Mouse (Mus musculus) hindbrain, embryonic 16.5 days (tissue): Measurements from ENCODE around the gene Adam17. TPM values are rescaled to one million over a fixed set of nuclear protein-coding genes. Genes with fewer than 3 reads are reported as not detected.

Experiments
- ATAC-seq: fragments of 200-750 bp; cut with Nextera tagmentation; 2 replicates; pipeline ENCODE4 v1.8.0; 2017; ENCODE audit warnings: moderate TSS enrichment, moderate library complexity
- H3K27ac ChIP-seq: fragments of 300-500 bp; sonication (generic); 2 replicates; pipeline ENCODE4 v1.5.1; 2014; ENCODE audit warnings: low read depth, mild to moderate bottlenecking, control low read depth, low read length, moderate library complexity
- H3K27me3 ChIP-seq: fragments of 300-500 bp; sonication (generic); replicated peaks from 2 replicates; pipeline ENCODE4 v1.6.1; 2014; ENCODE audit warnings: low read length; ENCODE audit not compliant: control insufficient read depth, insufficient read depth
- H3K36me3 ChIP-seq: fragments of 300-500 bp; sonication (generic); 2 replicates; pipeline ENCODE4 v1.6.1; 2014; ENCODE audit warnings: mild to moderate bottlenecking, low read length, moderate library complexity, mixed read lengths; ENCODE audit not compliant: control insufficient read depth, insufficient read depth
- H3K4me1 ChIP-seq: fragments of 300-500 bp; sonication (generic); 2 replicates; pipeline ENCODE4 v1.6.1; 2014; ENCODE audit warnings: low read depth, low read length; ENCODE audit not compliant: control insufficient read depth, insufficient read depth
- H3K4me2 ChIP-seq: fragments of 300-500 bp; sonication (generic); 2 replicates; pipeline ENCODE4 v1.6.1; 2014; ENCODE audit warnings: mild to moderate bottlenecking, low read length, control low read depth, moderate library complexity
- H3K4me3 ChIP-seq: fragments of 300-500 bp; sonication (generic); 2 replicates; pipeline ENCODE4 v1.5.1; 2014; ENCODE audit warnings: mild to moderate bottlenecking, low read length, control low read depth, moderate library complexity
- H3K9ac ChIP-seq: fragments of 300-500 bp; sonication (generic); 2 replicates; pipeline ENCODE4 v1.6.1; 2014; ENCODE audit warnings: low read depth, mild to moderate bottlenecking, control low read depth, low read length, moderate library complexity
- H3K9me3 ChIP-seq: fragments of 300-500 bp; sonication (generic); 2 replicates; pipeline ENCODE4 v1.6.1; 2014; ENCODE audit warnings: mild to moderate bottlenecking, low read length, moderate library complexity; ENCODE audit not compliant: control insufficient read depth
- WGBS: fragments of 180-500 bp; shearing (Covaris S2); extraction: QIAGEN DNeasy Blood & Tissue Kit; methylation state at CpG from one replicate; pipeline ENCODE4 v1.1.7; 2014; 5-methylcytosine and 5-hydroxymethylcytosine counted together
- polyA plus RNA-seq: library from polyadenylated mRNA; unstranded; fragments of >200 nt; fragmentation: Nextera tagmentation; extraction: Ambion mirVana; gene quantifications from 2 replicates; pipeline ENCODE4 v1.2.1, GENCODE M21; 2015

The Adam17 gene
- polyA plus RNA-seq, 1 experiment from 2014 or later: 17.0 TPM

DNA sequence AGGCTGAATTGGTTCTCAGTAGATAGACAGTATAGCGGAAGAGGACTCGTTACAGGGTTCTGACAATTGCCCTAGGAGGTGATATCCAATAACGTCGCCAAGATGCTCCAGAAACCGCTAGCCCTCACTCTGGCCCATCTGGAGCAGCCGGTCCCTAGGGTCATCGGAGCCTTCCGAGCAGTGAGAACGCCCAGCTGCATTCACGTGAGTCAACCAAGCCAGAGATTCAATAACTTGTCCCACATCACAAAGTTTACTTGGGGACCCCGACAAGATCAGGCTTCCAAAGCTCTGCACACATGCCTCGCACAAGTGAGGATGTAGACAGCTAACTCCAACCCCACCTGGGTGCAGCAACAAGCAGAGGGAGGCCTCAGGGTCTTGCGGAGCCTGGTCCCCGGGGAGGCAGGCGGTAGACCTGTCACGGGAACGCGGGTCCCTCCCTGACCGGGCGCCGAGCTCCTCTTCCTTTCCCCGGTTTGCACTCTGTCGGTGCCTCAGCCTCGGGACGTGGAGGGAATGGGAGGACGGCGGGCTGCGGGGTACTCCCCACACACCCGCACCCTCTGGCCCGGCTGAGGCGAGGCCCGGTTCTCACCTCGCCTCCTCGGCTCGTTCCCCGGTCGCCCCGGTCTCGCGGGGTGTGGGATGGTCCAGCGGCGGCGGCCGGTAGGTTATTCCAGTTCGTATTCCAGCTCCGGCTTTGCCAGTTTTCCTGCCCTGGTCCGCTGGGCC, 87.8 kb downstream of the Adam17 start:
- peak; percentile 86 for ATAC-seq
- WGBS: 1% methylated on average over 44 of the region's 47 CpGs
- Histone ChIP-seq H3K4me1 (peaks cover 20% of the 10 kb centered on the region), H3K9me3 (no peaks in the 10 kb centered on the region), H3K27me3 (no peaks in the 10 kb centered on the region), H3K4me2 (peak overlapping the region; percentile 97), H3K36me3 (no peaks in the 10 kb centered on the region), H3K9ac (peak overlapping the region; percentile 89), H3K27ac (peak overlapping the region; percentile 81), H3K4me3 (peak overlapping the region; percentile 93)

DNA sequence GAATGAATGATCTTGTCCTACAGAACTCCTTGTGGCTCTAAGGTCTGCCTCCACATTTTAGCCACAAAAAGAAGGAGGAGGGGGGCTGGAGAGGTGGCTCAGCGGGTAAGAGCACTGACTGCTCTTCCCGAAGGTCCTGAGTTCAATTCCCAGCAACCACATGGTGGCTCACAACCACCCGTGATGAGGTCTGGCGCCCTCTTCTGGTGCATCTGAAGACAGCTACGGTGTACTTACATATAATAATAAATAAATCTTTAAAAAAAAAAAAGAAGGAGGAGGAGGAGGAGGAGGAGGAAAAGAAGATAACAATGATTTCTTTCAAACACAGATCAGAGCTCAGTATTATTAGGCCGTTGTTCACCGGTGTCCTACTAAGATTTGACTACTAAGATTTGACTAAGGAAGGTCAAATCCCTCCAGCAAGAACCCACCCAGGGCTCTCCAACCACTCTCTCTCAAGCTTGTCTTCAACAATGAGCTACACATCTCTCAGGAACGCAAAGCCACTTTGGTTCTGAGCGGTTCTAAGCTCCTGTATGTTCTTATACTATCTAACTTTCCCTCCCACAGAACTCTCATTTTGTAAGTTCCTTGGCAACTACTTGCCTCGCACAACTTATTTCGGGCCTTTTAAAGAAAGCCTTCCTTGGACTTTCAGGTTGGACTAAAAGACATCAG, 88.5 kb downstream of the Adam17 start, which contains the start of gene Cpsf3:
Gene Cpsf3 (plus strand): TSS at position 631 of the 681 bp plus-strand sequence.
- Histone ChIP-seq H3K9me3 (no peaks in the 10 kb centered on the region), H3K4me1 (peaks cover 20% of the 10 kb centered on the region), H3K27me3 (no peaks in the 10 kb centered on the region), H3K4me3 (peak within 1 kb of the TSS; percentile 93), H3K36me3 (no peaks in the 10 kb centered on the region), H3K4me2 (peak within 1 kb of the TSS; percentile 97), H3K9ac (peak within 1 kb of the TSS; percentile 89), H3K27ac (peak within 1 kb of the TSS; percentile 81)
- no peak for ATAC-seq
- 54% methylated on average over 11 of the region's 11 CpGs for whole genome bisulfite sequencing

DNA sequence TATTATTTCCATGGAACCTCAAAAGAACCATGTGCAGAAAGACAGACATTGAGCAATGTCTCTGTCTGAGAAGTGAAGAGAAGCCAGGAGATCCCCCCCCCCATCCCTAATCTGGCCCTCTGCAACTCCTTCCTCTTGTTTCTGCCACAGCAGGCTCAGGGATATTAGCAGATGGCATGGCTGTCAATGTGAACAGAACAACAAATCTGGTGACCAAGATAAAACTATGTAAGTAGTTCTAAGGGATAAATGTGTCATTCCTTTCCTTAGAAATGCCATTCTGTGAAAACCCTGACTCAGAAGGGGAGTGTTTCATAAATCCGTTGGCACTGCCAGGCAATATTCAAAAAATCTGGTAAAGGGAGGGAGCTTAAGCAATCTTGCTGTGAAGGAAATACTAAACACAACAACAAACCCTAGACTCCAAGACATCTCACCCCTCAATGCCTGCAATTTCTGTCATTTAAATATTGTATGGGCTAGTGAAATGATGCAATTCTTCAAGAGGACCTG, 96.0 kb downstream of the Adam17 start:
- no peak for ATAC-seq

GRCm38 (mm10) chr12:21274446-21274845, 99.0 kb downstream of the Adam17 start:
- no peak for ATAC-seq
- H3K27ac ChIP-seq: no peak overlapping the region
- no peak overlapping the region for H3K9ac ChIP-seq
- H3K4me2 ChIP-seq: no peak overlapping the region
- H3K9me3 ChIP-seq: no peaks in the 10 kb centered on the region
- H3K4me1 ChIP-seq: no peaks in the 10 kb centered on the region
- 60% methylated on average over 7 of the region's 7 CpGs for WGBS
- no peak overlapping the region for H3K4me3 ChIP-seq
- H3K27me3 ChIP-seq: no peaks in the 10 kb centered on the region
- H3K36me3 ChIP-seq: peaks cover 22% of the 10 kb centered on the region

More for the DNA sequence above, 96.0 kb downstream of the Adam17 start:
- no peak overlapping the region for H3K9ac ChIP-seq
- H3K27me3 ChIP-seq: no peaks in the 10 kb centered on the region
- no peak overlapping the region for H3K27ac ChIP-seq
- no peak overlapping the region for H3K4me2 ChIP-seq
- H3K4me1 ChIP-seq: no peaks in the 10 kb centered on the region
- no peaks in the 10 kb centered on the region for H3K9me3 ChIP-seq
- H3K4me3 ChIP-seq: no peak overlapping the region
- H3K36me3 ChIP-seq: peaks cover 3% of the 10 kb centered on the region; the same call in 1 of the 2 replicates
- WGBS: 91% methylated on average over 1 of the region's 1 CpGs

Other genes with a start within 250 kb of the Adam17 start
- gene Cpsf3, start 88.2 kb downstream of the Adam17 start, polyA plus RNA-seq: 82.8 and 86.1 TPM in 2 replicates
- 35.0 and 37.0 TPM in 2 replicates for gene Itgb1bp1, start 87.3 kb downstream of the Adam17 start, polyA plus RNA-seq
- 31.3 and 33.0 TPM in 2 replicates for gene Iah1, start 57.2 kb downstream of the Adam17 start, polyA plus RNA-seq
- gene Ywhaq, start 44.0 kb upstream of the Adam17 start, polyA plus RNA-seq: 1,107 and 1,184 TPM in 2 replicates